Mouse (Mus musculus): Measurements from ENCODE around the gene Wdr4.

GRCm38 (mm10) chr17:31491355-31491754 is 28.4 kb downstream of the Wdr4 start:
- no peak for TF ChIP-seq POLR2A (IDR thresholded peaks at IDR 0.05; ENCODE audit: low read depth, low read length)
- TF ChIP-seq CTCF (conservative IDR thresholded peaks at IDR 0.05; ENCODE audit: insufficient read depth, insufficient read length, low read depth, low read length) = no peak

All from kidney, adult 2 months (tissue).